Mouse (Mus musculus) C2C12 (cell line): Measurements from ENCODE around the gene Icam2. TPM values are rescaled to one million over a fixed set of nuclear protein-coding genes. Genes with fewer than 3 reads are reported as not detected.

Source experiments
- H3K27me3 ChIP-seq: one replicate; pipeline ENCODE4 v1.6.1; 2011; ENCODE audit not compliant: control insufficient read depth, insufficient read depth, insufficient read length
- H3K36me3 ChIP-seq: one replicate; pipeline ENCODE4 v1.6.1; 2011; ENCODE audit not compliant: control insufficient read depth, insufficient read depth
- H3K4me3 ChIP-seq: one replicate; pipeline ENCODE4 v1.5.1; 2011; ENCODE audit warnings: mild to moderate bottlenecking, control low read depth; ENCODE audit not compliant: poor library complexity, insufficient read depth, severe bottlenecking
- H3K79me2 ChIP-seq: one replicate; pipeline ENCODE4 v1.6.1; 2011; ENCODE audit not compliant: control insufficient read depth, insufficient read depth
- H3K79me3 ChIP-seq: one replicate; pipeline ENCODE4 v1.6.1; 2011; ENCODE audit warnings: low read depth, control low read depth
- H3ac ChIP-seq: one replicate; pipeline ENCODE3; 2011; ENCODE audit warnings: low read depth; ENCODE audit not compliant: control insufficient read depth, insufficient read length
- CEBPB ChIP-seq: IDR thresholded peaks from one replicate; pipeline ENCODE4 v1.6.1; 2011; ENCODE audit warnings: low read depth, mild to moderate bottlenecking, control low read depth, moderate library complexity
- CTCF ChIP-seq: IDR thresholded peaks from one replicate; pipeline ENCODE4 v1.5.1; 2011; ENCODE audit not compliant: control insufficient read depth, insufficient read depth, insufficient read length
- FOSL1 ChIP-seq: IDR thresholded peaks from one replicate; pipeline ENCODE4 v1.8.0; 2011; ENCODE audit warnings: mild to moderate bottlenecking, low read length; ENCODE audit not compliant: poor library complexity, insufficient read depth, severe bottlenecking
- MAX ChIP-seq: IDR thresholded peaks from one replicate; pipeline ENCODE4 v1.6.1; 2011; ENCODE audit warnings: mild to moderate bottlenecking, control low read depth
- MYOD1 ChIP-seq: IDR thresholded peaks from one replicate; pipeline ENCODE4 v1.6.1; 2011; ENCODE audit warnings: low read depth; ENCODE audit not compliant: control insufficient read depth, insufficient read length
- MYOG ChIP-seq: IDR thresholded peaks from one replicate; pipeline ENCODE4 v1.6.1; 2011; ENCODE audit not compliant: control insufficient read depth, insufficient read length; ENCODE audit errors: extremely low read depth
- USF1 ChIP-seq: IDR thresholded peaks from one replicate; pipeline ENCODE4 v1.6.1; 2011; ENCODE audit warnings: low read depth, mild to moderate bottlenecking, control low read depth, moderate library complexity
- long read RNA-seq, 2 experiments: library from polyadenylated mRNA; unstranded; transcript quantifications; one replicate each; pipeline ENCODE4 v2.0.0; 2019 to 2020
- polyA plus RNA-seq: library from polyadenylated mRNA; unstranded; fragments of >200 nt; fragmentation: generic; extraction: Trizol; gene quantifications from one replicate; pipeline ENCODE4 v1.2.1, GENCODE M21; 2012; ENCODE audit warnings: missing spikeins

Icam2 gene
- not detected for polyA plus RNA-seq
- long read RNA-seq, experiment 1 = 0 reads
- long read RNA-seq, experiment 2 = 0 reads

- Histone ChIP-seq H3K79me2 (no peaks in the 10 kb centered on the region), H3K79me3 (no peaks in the 10 kb centered on the region), H3K36me3 (no peaks in the 10 kb centered on the region), H3K27me3 (no peaks in the 10 kb centered on the region), H3K4me3 (no peak within 1 kb of the TSS), H3ac (no peak within 1 kb of the TSS)
- TF ChIP-seq USF1 (peak; percentile 18), MYOG (no peak)
Observed at GRCm38 (mm10) chr11:106387791-106388216, at the start of gene Icam2. Icam2 (minus strand) TSS chr11:106388075.

GRCm38 (mm10) chr11:106437543-106437942, 49.7 kb upstream of the Icam2 start:
- no peak for TF ChIP-seq USF1
- TF ChIP-seq CEBPB = peak; percentile 70
- TF ChIP-seq MYOD1 = no peak
- no peak for TF ChIP-seq MAX
- no peak for TF ChIP-seq FOSL1
- no peak for TF ChIP-seq CTCF
- TF ChIP-seq MYOG = no peak
- H3K4me3 ChIP-seq = no peak overlapping the region
- peaks cover 4% of the 10 kb centered on the region for H3K79me3 ChIP-seq
- H3K79me2 ChIP-seq = peaks cover 34% of the 10 kb centered on the region
- H3K27me3 ChIP-seq = no peaks in the 10 kb centered on the region
- peaks cover 24% of the 10 kb centered on the region for H3K36me3 ChIP-seq
- H3ac ChIP-seq = no peak overlapping the region

- TF ChIP-seq MYOG (no peak), MAX (no peak), CEBPB (no peak), CTCF (no peak), FOSL1 (no peak), MYOD1 (no peak), USF1 (no peak)
- Histone ChIP-seq H3K79me2 (peaks cover 34% of the 10 kb centered on the region), H3K36me3 (peaks cover 24% of the 10 kb centered on the region), H3K79me3 (peaks cover 4% of the 10 kb centered on the region), H3K27me3 (no peaks in the 10 kb centered on the region), H3K4me3 (no peak overlapping the region), H3ac (no peak overlapping the region)
Observed at GRCm38 (mm10) chr11:106437039-106437438, 49.2 kb upstream of the Icam2 start.

GRCm38 (mm10) chr11:106430392-106430791, 42.5 kb upstream of the Icam2 start:
- no peaks in the 10 kb centered on the region for H3K79me2 ChIP-seq
- peaks cover 58% of the 10 kb centered on the region for H3K36me3 ChIP-seq
- H3K27me3 ChIP-seq = no peaks in the 10 kb centered on the region
- no peaks in the 10 kb centered on the region for H3K79me3 ChIP-seq
- no peak overlapping the region for H3K4me3 ChIP-seq
- TF ChIP-seq CEBPB (no peak), CTCF (no peak), MYOD1 (no peak), USF1 (no peak), MYOG (no peak), MAX (no peak), FOSL1 (no peak)
- no peak overlapping the region for H3ac ChIP-seq

- Histone ChIP-seq H3K79me3 (no peaks in the 10 kb centered on the region), H3ac (no peak overlapping the region), H3K79me2 (no peaks in the 10 kb centered on the region), H3K4me3 (no peak overlapping the region), H3K36me3 (peaks cover 64% of the 10 kb centered on the region), H3K27me3 (no peaks in the 10 kb centered on the region)
- TF ChIP-seq CEBPB = no peak
- no peak for TF ChIP-seq MYOD1
- TF ChIP-seq CTCF = no peak
Observed at GRCm38 (mm10) chr11:106429689-106430088, 41.8 kb upstream of the Icam2 start.

GRCm38 (mm10) chr11:106428556-106428955, 40.7 kb upstream of the Icam2 start:
- TF ChIP-seq CEBPB (no peak), CTCF (no peak), USF1 (no peak), MYOG (no peak), FOSL1 (no peak), MAX (no peak), MYOD1 (no peak)
- no peaks in the 10 kb centered on the region for H3K79me3 ChIP-seq
- peaks cover 59% of the 10 kb centered on the region for H3K36me3 ChIP-seq
- no peak overlapping the region for H3ac ChIP-seq
- no peaks in the 10 kb centered on the region for H3K27me3 ChIP-seq
- H3K4me3 ChIP-seq = no peak overlapping the region
- H3K79me2 ChIP-seq = no peaks in the 10 kb centered on the region
